Mouse (Mus musculus) E14TG2a.4 (cell line): ENCODE data around the gene Msn.
"Not testable (repeated sequence)": the region's sequence is repeated elsewhere in the genome, so short reads cannot be mapped to it uniquely, and the experiment has no call there.

ENCODE experiments used
- H3K27me3 ChIP-seq: 2 replicates; pipeline ENCODE4 v1.6.1; 2014; ENCODE audit warnings: low read length, control low read depth; ENCODE audit not compliant: insufficient read depth
- H3K36me3 ChIP-seq: 2 replicates; pipeline ENCODE4 v1.6.1; 2014; ENCODE audit warnings: low read length, control low read depth; ENCODE audit not compliant: insufficient read depth
- H3K4me1 ChIP-seq: replicated peaks from 2 replicates; pipeline ENCODE4 v1.6.1; 2014; ENCODE audit warnings: low read depth, low read length, control low read depth
- H3K4me3 ChIP-seq: replicated peaks from 2 replicates; pipeline ENCODE4 v1.5.1; 2014; ENCODE audit warnings: mild to moderate bottlenecking, low read length
- H3K9me3 ChIP-seq: 2 replicates; pipeline ENCODE4 v1.6.1; 2014; ENCODE audit warnings: low read length, control low read depth
- CTCF ChIP-seq: conservative IDR thresholded peaks from 2 replicates; pipeline ENCODE4 v1.5.1; 2014; ENCODE audit warnings: low read length
- NANOG ChIP-seq: IDR thresholded peaks from 2 replicates; pipeline ENCODE4 v1.6.1; 2014; ENCODE audit warnings: borderline replicate concordance, low read length, mixed read lengths
- POU5F1 ChIP-seq: IDR thresholded peaks from 2 replicates; pipeline ENCODE4 v1.6.1; 2014; ENCODE audit warnings: low read length, borderline replicate concordance

The Msn gene

DNA sequence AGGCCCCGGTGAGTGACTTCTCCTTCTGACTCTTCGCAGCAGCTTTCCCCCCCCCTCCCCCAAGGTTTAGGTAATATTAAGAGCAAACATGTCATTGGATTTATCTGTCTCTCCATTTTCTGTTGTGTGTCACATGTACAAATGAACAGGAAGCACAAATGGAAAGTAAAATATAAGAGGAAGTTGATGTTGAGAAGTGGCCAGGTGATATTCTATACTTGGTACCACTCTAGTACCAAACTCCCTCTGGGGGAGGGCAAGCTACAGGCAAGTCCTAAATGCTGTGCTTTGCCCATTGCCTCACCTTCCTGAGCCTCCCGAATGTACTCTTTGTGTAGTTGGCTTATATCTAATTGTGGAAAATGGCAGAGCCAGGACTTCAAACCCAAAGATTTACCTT lies 62.1 kb downstream of the Msn start:
- no peak overlapping the region for H3K4me3 ChIP-seq
- no peaks in the 10 kb centered on the region for H3K27me3 ChIP-seq
- peaks cover 46% of the 10 kb centered on the region for H3K36me3 ChIP-seq
- TF ChIP-seq POU5F1 (no peak), CTCF (no peak), NANOG (no peak)
- no peaks in the 10 kb centered on the region for H3K9me3 ChIP-seq
- H3K4me1 ChIP-seq: no peaks in the 10 kb centered on the region

DNA sequence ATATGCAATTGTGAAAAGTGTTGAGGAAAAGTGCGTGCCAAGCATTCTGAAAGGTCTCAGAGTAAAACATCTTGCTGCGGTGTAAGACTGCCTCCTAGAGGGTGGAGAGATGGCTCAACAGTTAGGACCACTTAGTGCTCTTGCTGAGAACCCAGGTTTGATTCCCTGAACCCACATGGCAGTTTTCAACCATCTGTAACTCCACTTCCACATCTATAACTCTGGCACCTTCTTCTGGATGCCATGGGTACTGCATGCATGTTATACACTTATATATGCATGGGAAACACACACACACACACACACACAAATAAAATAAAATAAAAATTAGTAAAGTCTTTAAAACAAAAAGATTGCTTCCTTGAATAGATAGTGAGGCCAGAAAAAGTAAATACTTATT lies 66.7 kb downstream of the Msn start:
- TF ChIP-seq POU5F1 (no peak), CTCF (peak; percentile 14; the same call in 1 of the 2 replicates), NANOG (no peak)
- H3K27me3 ChIP-seq: no peaks in the 10 kb centered on the region
- H3K36me3 ChIP-seq: peaks cover 56% of the 10 kb centered on the region
- no peak overlapping the region for H3K4me3 ChIP-seq
- no peaks in the 10 kb centered on the region for H3K4me1 ChIP-seq
- no peaks in the 10 kb centered on the region for H3K9me3 ChIP-seq

DNA sequence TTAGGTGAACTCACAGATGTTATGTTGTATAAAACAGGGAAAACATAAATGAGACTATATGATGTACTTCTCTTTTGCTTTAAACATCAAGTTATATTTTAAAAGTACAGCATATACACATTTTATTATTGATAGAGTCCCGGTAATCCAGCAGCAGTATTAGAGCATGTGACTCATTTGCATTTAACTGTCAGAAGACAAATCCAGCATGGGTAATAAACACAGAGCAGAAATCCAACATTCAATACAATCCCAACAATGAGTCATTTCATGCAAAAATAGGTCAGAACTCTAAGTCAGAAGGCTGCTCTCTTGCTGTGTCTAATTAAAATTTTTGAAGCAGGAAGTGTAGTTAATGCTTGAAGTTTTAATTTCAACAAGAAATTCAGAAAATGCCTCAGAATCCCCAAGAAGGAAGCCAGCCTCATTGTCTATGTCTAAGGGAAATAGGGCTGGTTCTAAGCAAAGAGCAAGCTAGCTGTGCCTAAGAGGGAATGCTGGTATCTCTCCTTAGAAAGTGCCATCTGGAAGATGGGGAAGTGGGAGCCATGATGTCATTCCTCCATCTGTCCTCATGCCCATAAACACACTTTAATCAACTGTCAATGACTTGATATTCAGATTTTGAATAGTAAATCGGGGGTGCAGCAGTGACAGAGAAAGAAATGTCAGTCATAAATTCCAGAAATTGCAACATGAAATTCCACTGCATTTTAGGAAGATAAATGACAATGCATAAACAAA lies 76.0 kb downstream of the Msn start:
- TF ChIP-seq NANOG (no peak), POU5F1 (no peak), CTCF (no peak)
- Histone ChIP-seq H3K4me1 (no peaks in the 10 kb centered on the region), H3K36me3 (peaks cover 15% of the 10 kb centered on the region), H3K27me3 (no peaks in the 10 kb centered on the region), H3K4me3 (no peak overlapping the region), H3K9me3 (no peaks in the 10 kb centered on the region)

DNA sequence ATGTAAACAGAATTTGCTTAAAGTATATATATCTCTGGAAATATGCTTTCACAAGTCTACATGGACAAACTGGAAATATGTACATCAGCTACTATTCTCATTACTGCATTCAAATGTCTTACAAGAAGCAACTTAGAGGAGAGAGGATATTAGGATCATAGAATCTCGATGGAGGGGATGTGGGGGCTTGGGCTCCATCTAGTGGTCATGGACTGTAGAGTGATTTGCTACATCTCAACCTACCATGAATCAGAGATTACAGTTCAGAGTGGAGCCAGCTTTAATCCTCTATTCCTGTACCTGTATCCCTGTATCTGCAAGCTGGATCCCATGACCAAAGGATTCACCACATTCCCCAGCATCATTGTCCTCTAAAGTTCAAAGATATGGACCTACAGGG lies 82.6 kb downstream of the Msn start:
- Histone ChIP-seq H3K4me1 (no peaks in the 10 kb centered on the region), H3K9me3 (no peaks in the 10 kb centered on the region), H3K4me3 (no peak overlapping the region), H3K36me3 (no peaks in the 10 kb centered on the region), H3K27me3 (no peaks in the 10 kb centered on the region)
- TF ChIP-seq CTCF (peak; percentile 37; the same call in 1 of the 2 replicates), NANOG (no peak)

- Histone ChIP-seq H3K9me3 (no peaks in the 10 kb centered on the region), H3K27me3 (no peaks in the 10 kb centered on the region), H3K4me3 (no peak overlapping the region), H3K4me1 (no peaks in the 10 kb centered on the region), H3K36me3 (no peaks in the 10 kb centered on the region)
- TF ChIP-seq POU5F1 (no peak), NANOG (no peak), CTCF (no peak)
Measured at GRCm38 (mm10) chrX:96184100-96184732, 88.4 kb downstream of the Msn start.

DNA sequence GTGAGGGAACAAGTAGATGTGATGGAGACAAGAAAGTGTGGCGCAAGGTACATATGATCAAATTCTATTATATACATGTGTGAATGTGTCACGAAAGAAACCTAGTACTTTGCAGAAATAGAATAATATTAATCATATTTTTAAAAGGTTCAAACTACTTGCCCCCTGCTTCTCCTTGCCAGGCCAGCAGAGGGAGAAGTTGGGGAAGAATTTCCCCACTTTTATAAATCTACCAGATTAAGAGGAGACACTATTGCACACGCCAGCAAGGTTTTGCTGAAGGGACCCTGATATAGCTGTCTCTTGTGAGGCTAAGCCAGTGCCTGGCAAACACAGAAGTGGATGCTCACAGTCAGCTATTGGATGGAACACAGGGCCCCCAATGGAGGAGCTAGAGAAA lies 109.3 kb downstream of the Msn start:
- H3K36me3 ChIP-seq, H3K27me3 ChIP-seq, H3K4me1 ChIP-seq, H3K9me3 ChIP-seq, H3K4me3 ChIP-seq: not testable (repeated sequence)

DNA sequence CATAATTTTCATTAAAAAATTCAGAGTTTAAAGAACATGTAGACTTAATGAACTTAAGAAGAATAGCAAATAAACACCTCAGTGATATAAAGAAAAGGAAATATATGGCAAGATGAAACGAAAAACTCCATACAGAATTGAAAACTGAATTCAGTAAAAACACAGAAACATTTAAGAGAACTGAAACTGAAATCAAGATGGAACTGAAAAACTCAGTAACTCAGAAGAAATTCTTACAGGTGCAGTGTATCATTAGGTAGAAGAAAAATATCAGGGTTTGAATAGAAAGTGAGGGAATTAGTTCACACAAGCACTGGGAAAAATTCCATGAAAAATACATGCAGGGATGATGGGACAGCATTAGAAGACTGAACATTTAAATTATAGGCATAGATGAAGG lies 111.0 kb downstream of the Msn start:
- Histone ChIP-seq H3K9me3 (no peaks in the 10 kb centered on the region), H3K4me1 (no peaks in the 10 kb centered on the region), H3K27me3 (no peaks in the 10 kb centered on the region), H3K36me3 (no peaks in the 10 kb centered on the region), H3K4me3 (no peak overlapping the region)
- TF ChIP-seq CTCF (no peak), NANOG (no peak), POU5F1 (no peak)

- H3K4me1 ChIP-seq: no peaks in the 10 kb centered on the region
Measured at GRCm38 (mm10) chrX:96218088-96218487, 122.2 kb downstream of the Msn start.

More at GRCm38 (mm10) chrX:96218088-96218487, 122.2 kb downstream of the Msn start:
- Histone ChIP-seq H3K9me3 (no peaks in the 10 kb centered on the region), H3K4me3 (no peak overlapping the region), H3K36me3 (no peaks in the 10 kb centered on the region), H3K27me3 (no peaks in the 10 kb centered on the region)
- TF ChIP-seq CTCF: no peak
- no peak for TF ChIP-seq NANOG
- no peak for TF ChIP-seq POU5F1
